Mouse (Mus musculus) megakaryocyte, embryonic 14.5 days (primary cell): Measurements from ENCODE around the gene Fam124b.

Source experiments
- FLI1 ChIP-seq: IDR thresholded peaks from 2 replicates; pipeline ENCODE4 v1.6.1; 2012; ENCODE audit warnings: low read length, inconsistent platforms, mixed read lengths
- GATA1 ChIP-seq: IDR thresholded peaks from 3 replicates; pipeline ENCODE4 v1.6.1; 2012; ENCODE audit warnings: mixed read lengths, low read length, inconsistent platforms, borderline replicate concordance

- no peak for TF ChIP-seq GATA1
- no peak for TF ChIP-seq FLI1
These were observed 16.0 kb downstream of the Fam124b start for GRCm38 (mm10) chr1:80202314-80202713.
